Comparison of ENCODE assay signal across 12 mouse cellular contexts in genomic region chr6:86667061-86667460, GRCm38 (mm10). TPM values are rescaled to one million over a fixed set of nuclear protein-coding genes. Genes with fewer than 3 reads are reported as not detected.
A peak's percentile ranks its signal among the peaks of the same experiment; 100 is the strongest.
DNase-seq lines count a peak whose midpoint lies in the region; ATAC-seq and TF ChIP-seq lines count a peak whose summit lies in the region.
"Had no signal": no experiment of that assay in that cellular context is flagged by ENCODE, and none has a peak within 500 bp of the region (broad histone marks: within the 10 kb centered on the region; RNA-seq: fewer than 3 reads in every experiment).

No protein-coding gene starts in this region.

- 89% methylated on average over 10 of the region's 10 CpGs for WGBS in lung, embryonic 14.5 days
- 91% methylated on average over 10 of the region's 10 CpGs for WGBS in embryonic facial prominence, embryonic 13.5 days
- WGBS in liver, embryonic 12.5 days (ENCODE audit: insufficient replicate concordance): 88% methylated on average over 10 of the region's 10 CpGs
- 91% methylated on average over 10 of the region's 10 CpGs for WGBS in neural tube, embryonic 13.5 days

- H3K27me3 ChIP-seq in lung, embryonic 14.5 days (ENCODE audit: insufficient read depth, low read length): no peaks in the 10 kb centered on the region
- H3K27me3 ChIP-seq in embryonic facial prominence, embryonic 13.5 days: no peaks in the 10 kb centered on the region
- H3K27me3 ChIP-seq in liver, embryonic 12.5 days (replicated peaks): no peaks in the 10 kb centered on the region
- H3K27me3 ChIP-seq in neural tube, embryonic 13.5 days: no peaks in the 10 kb centered on the region

- no peak for ATAC-seq in lung, embryonic 14.5 days (ENCODE audit: insufficient read depth)
- no peak for ATAC-seq in embryonic facial prominence, embryonic 13.5 days (ENCODE audit: insufficient number of reproducible peaks, insufficient read depth, low FRiP score, low TSS enrichment, low read depth)
- ATAC-seq in liver, embryonic 12.5 days: no peak
- ATAC-seq in neural tube, embryonic 13.5 days (ENCODE audit: low read depth): no peak
- ATAC-seq: forebrain, embryonic 16.5 days had no signal

- no peak overlapping the region for H3K27ac ChIP-seq in lung, embryonic 14.5 days (ENCODE audit: low read depth)
- no peak overlapping the region for H3K27ac ChIP-seq in embryonic facial prominence, embryonic 13.5 days
- H3K27ac ChIP-seq in liver, embryonic 12.5 days: peak overlapping the region; percentile 91
- H3K27ac ChIP-seq in neural tube, embryonic 13.5 days (replicated peaks): no peak overlapping the region

- H3K9ac ChIP-seq in lung, embryonic 14.5 days: no peak overlapping the region
- peak overlapping the region; percentile 90; the same call in 1 of the 2 replicates for H3K9ac ChIP-seq in embryonic facial prominence, embryonic 13.5 days
- H3K9ac ChIP-seq in liver, embryonic 12.5 days: peak overlapping the region; percentile 97
- 0 out of 2 replicates have a peak overlapping the region, but pooled peaks have one; percentile 31 for H3K9ac ChIP-seq in neural tube, embryonic 13.5 days

- H3K36me3 ChIP-seq in lung, embryonic 14.5 days (ENCODE audit: insufficient read depth): peaks cover 26% of the 10 kb centered on the region
- peaks cover 39% of the 10 kb centered on the region for H3K36me3 ChIP-seq in embryonic facial prominence, embryonic 13.5 days
- H3K36me3 ChIP-seq in liver, embryonic 12.5 days: peaks cover 64% of the 10 kb centered on the region
- peaks cover 49% of the 10 kb centered on the region for H3K36me3 ChIP-seq in neural tube, embryonic 13.5 days

- H3K4me2 ChIP-seq in lung, embryonic 14.5 days: peak overlapping the region; percentile 7; the same call in 1 of the 2 replicates
- peak overlapping the region; percentile 97 for H3K4me2 ChIP-seq in embryonic facial prominence, embryonic 13.5 days
- H3K4me2 ChIP-seq in liver, embryonic 12.5 days: peak overlapping the region; percentile 79
- H3K4me2 ChIP-seq in neural tube, embryonic 13.5 days: peak overlapping the region; percentile 93

- H3K4me1 ChIP-seq in lung, embryonic 14.5 days (ENCODE audit: insufficient read depth): no peaks in the 10 kb centered on the region
- peaks cover 25% of the 10 kb centered on the region for H3K4me1 ChIP-seq in embryonic facial prominence, embryonic 13.5 days
- H3K4me1 ChIP-seq in liver, embryonic 12.5 days: peaks cover 56% of the 10 kb centered on the region
- H3K4me1 ChIP-seq in neural tube, embryonic 13.5 days (replicated peaks): peaks cover 35% of the 10 kb centered on the region

- DNase-seq in lung, embryonic 14.5 days: no peak
- no peak for DNase-seq in lung, postnatal 4 days
- DNase-seq in right cerebral cortex, postnatal 10 days (ENCODE audit: low spot score in 2 of 2): no peak
- DNase-seq in frontal cortex, postnatal 10 days (ENCODE audit: low spot score in 2 of 2): no peak
- DNase-seq in adrenal gland, postnatal 4 days (ENCODE audit: low spot score in 2 of 2): no peak
- DNase-seq: cerebellum, postnatal 36 days; kidney, adult 2 months had no signal

- peak overlapping the region; percentile 91; the same call in 1 of the 2 replicates for H3K4me3 ChIP-seq in lung, embryonic 14.5 days (ENCODE audit: low read depth, low read length)
- peak overlapping the region; percentile 91; the same call in 1 of the 2 replicates for H3K4me3 ChIP-seq in embryonic facial prominence, embryonic 13.5 days
- peak overlapping the region; percentile 99 for H3K4me3 ChIP-seq in liver, embryonic 12.5 days
- peak overlapping the region; percentile 91 for H3K4me3 ChIP-seq in neural tube, embryonic 13.5 days

- H3K9me3 ChIP-seq in lung, embryonic 14.5 days (ENCODE audit: low read depth, low read length): no peaks in the 10 kb centered on the region
- H3K9me3 ChIP-seq in embryonic facial prominence, embryonic 13.5 days: no peaks in the 10 kb centered on the region
- no peaks in the 10 kb centered on the region for H3K9me3 ChIP-seq in liver, embryonic 12.5 days (replicated peaks)
- H3K9me3 ChIP-seq in neural tube, embryonic 13.5 days: no peaks in the 10 kb centered on the region

- TF ChIP-seq CTCF in lung, embryonic 14.5 days (IDR thresholded peaks at IDR 0.05; ENCODE audit: low read depth): no peak

RNA-seq across cellular contexts. Expression of gene Mxd1, which starts 1.9 kb away (rescaled TPM):
- polyA plus RNA-seq in lung, embryonic 14.5 days (2014; fragmentation: Nextera tagmentation; extraction: Ambion mirVana): 11.2 and 11.3 TPM in 2 replicates
- polyA plus RNA-seq in embryonic facial prominence, embryonic 13.5 days (2015; fragmentation: Nextera tagmentation; extraction: Ambion mirVana): 12.8 and 14.9 TPM in 2 replicates
- 35.1 and 39.7 TPM in 2 replicates for polyA plus RNA-seq in liver, embryonic 12.5 days (2016; fragmentation: Nextera tagmentation; extraction: Ambion mirVana)
- polyA plus RNA-seq in neural tube, embryonic 13.5 days (2015; fragmentation: Nextera tagmentation; extraction: Ambion mirVana): 23.8 and 27.4 TPM in 2 replicates
- 10 to 100 TPM; 12.8 to 14.2 TPM for total RNA-seq in adrenal gland, postnatal 4 days (2021)

RNA-seq across cellular contexts. Expression of gene Snrnp27, which starts 17.3 kb away (rescaled TPM):
- 108 and 112 TPM in 2 replicates for polyA plus RNA-seq in lung, embryonic 14.5 days (2014; fragmentation: Nextera tagmentation; extraction: Ambion mirVana)
- polyA plus RNA-seq in embryonic facial prominence, embryonic 13.5 days (2015; fragmentation: Nextera tagmentation; extraction: Ambion mirVana): 137 and 148 TPM in 2 replicates
- 82.0 and 85.1 TPM in 2 replicates for polyA plus RNA-seq in liver, embryonic 12.5 days (2016; fragmentation: Nextera tagmentation; extraction: Ambion mirVana)
- 101 and 112 TPM in 2 replicates for polyA plus RNA-seq in neural tube, embryonic 13.5 days (2015; fragmentation: Nextera tagmentation; extraction: Ambion mirVana)
- total RNA-seq in adrenal gland, postnatal 4 days (2021): 10 to 100 TPM; 65.1 to 71.2 TPM

RNA-seq across cellular contexts. Expression of gene Asprv1, which starts 39.1 kb away (rescaled TPM):
- 0.42 and 0.60 TPM in 2 replicates for polyA plus RNA-seq in lung, embryonic 14.5 days (2014; fragmentation: Nextera tagmentation; extraction: Ambion mirVana)
- polyA plus RNA-seq in embryonic facial prominence, embryonic 13.5 days (2015; fragmentation: Nextera tagmentation; extraction: Ambion mirVana): 12.1 and 13.4 TPM in 2 replicates
- polyA plus RNA-seq in liver, embryonic 12.5 days (2016; fragmentation: Nextera tagmentation; extraction: Ambion mirVana): 0.13 TPM in 2 replicates
- polyA plus RNA-seq in neural tube, embryonic 13.5 days (2015; fragmentation: Nextera tagmentation; extraction: Ambion mirVana): 0.88 and 1.1 TPM in 2 replicates
- total RNA-seq in adrenal gland, postnatal 4 days (2021): 1 to 10 TPM in 1 of 2 experiments, under 1 TPM in 1; 0.99 to 1.1 TPM
- total RNA-seq: heart, adult 8-10 months had no signal

Comparison
In these comparisons a context has a peak if more than half of its experiments do, and no peak if none do; other contexts are left out.
1. H3K4me2 ChIP-seq: peak in every context shown above with its lines; median percentile 97 in embryonic facial prominence, embryonic 13.5 days; 93 in neural tube, embryonic 13.5 days; 79 in liver, embryonic 12.5 days; 7 in lung, embryonic 14.5 days.